In the genomic region with DNA sequence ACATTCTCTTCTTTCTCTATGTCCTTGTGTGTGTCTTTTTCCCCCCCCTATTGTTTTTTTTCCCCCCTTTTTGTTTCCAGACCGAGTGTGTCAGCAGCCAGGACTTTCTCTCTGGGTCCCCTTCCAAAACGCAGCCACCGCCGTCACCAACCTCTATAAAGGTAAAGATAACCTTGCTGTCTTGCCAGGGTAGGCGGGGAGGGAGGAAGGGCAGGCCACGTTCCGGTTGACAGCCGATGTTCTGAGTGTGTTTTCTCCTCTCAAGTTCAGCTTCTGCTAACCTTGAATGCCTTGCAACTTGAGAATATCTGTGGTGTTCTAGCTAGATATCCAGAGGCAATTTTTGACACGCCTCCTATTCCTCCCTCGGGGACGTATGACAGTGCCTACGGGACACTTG, we compare ENCODE assay signal across 1 mouse cellular context.
A peak's percentile ranks its signal among the peaks of the same experiment; 100 is the strongest.
TF ChIP-seq lines count a peak whose summit lies in the region.

No protein-coding gene starts in this region.

TF ChIP-seq in CH12.LX, 34 proteins besides CTCF, POLR2A, EP300 and RAD21 (continued from another document):
- TF ChIP-seq NRF1 (IDR thresholded peaks at IDR 0.05; ENCODE audit: low read depth, low read length) (no peak), ZKSCAN1 (IDR thresholded peaks at IDR 0.05; ENCODE audit: borderline replicate concordance, low read depth, low read length) (no peak), JUN (IDR thresholded peaks at IDR 0.05; ENCODE audit: insufficient read depth, low read depth, low read length) (no peak), ZNF384 (IDR thresholded peaks at IDR 0.05; ENCODE audit: low read depth, low read length) (no peak), UBTF (IDR thresholded peaks at IDR 0.05; ENCODE audit: low read depth, low read length) (0 out of 2 replicates have a peak, but pooled peaks have one; percentile 11), TCF12 (IDR thresholded peaks at IDR 0.05; ENCODE audit: low read depth, low read length) (no peak), MAFK (IDR thresholded peaks at IDR 0.05; ENCODE audit: insufficient replicate concordance, low read length) (no peak), USF2 (conservative IDR thresholded peaks at IDR 0.05; ENCODE audit: low read depth, low read length) (no peak), ZMIZ1 (IDR thresholded peaks at IDR 0.05; ENCODE audit: low read depth, low read length) (no peak), MAZ (IDR thresholded peaks at IDR 0.05; ENCODE audit: low read depth, low read length) (peak; percentile 15), ELF1 (IDR thresholded peaks at IDR 0.05; ENCODE audit: low read depth, low read length) (no peak)
